Mouse (Mus musculus): ENCODE data around the gene Zfp507. TPM values are rescaled to one million over a fixed set of nuclear protein-coding genes. Genes with fewer than 3 reads are reported as not detected.
A peak's percentile ranks its signal among the peaks of the same experiment; 100 is the strongest.

The Zfp507 gene
- polyA plus RNA-seq, 1 experiment = 7.0 TPM

GRCm38 (mm10) chr7:35756510-35757440 is 46.0 kb downstream of the Zfp507 start:
- no peak overlapping the region for H3K4me2 ChIP-seq (ENCODE audit: low read depth)
- H3K4me3 ChIP-seq = no peak overlapping the region
- no peaks in the 10 kb centered on the region for H3K27me3 ChIP-seq (ENCODE audit: control insufficient read depth, insufficient read depth, insufficient read length)
- no peaks in the 10 kb centered on the region for H3K79me2 ChIP-seq (ENCODE audit: control insufficient read depth, insufficient read depth)
- no peak overlapping the region for H3ac ChIP-seq (ENCODE audit: control insufficient read depth, insufficient read length)
- TF ChIP-seq TCF3 (IDR thresholded peaks at IDR 0.05; ENCODE audit: insufficient read length, low read depth) = no peak
- no peak for TF ChIP-seq POLR2A (IDR thresholded peaks at IDR 0.05; ENCODE audit: insufficient read length, low read depth)
- no peak for TF ChIP-seq MYOG (IDR thresholded peaks at IDR 0.05; ENCODE audit: control insufficient read depth in 1 of 3, insufficient read depth in 1 of 3, insufficient read length in 2 of 3, low read depth in 2 of 3)
- TF ChIP-seq SRF (IDR thresholded peaks at IDR 0.05; ENCODE audit: control insufficient read depth, insufficient read length, low read depth) = no peak
- TF ChIP-seq MYOD1 (IDR thresholded peaks at IDR 0.05; ENCODE audit: control insufficient read depth in 1 of 3, insufficient read length in 2 of 3, low read depth in 2 of 3) = no peak
- TF ChIP-seq TCF12 (IDR thresholded peaks at IDR 0.05; ENCODE audit: insufficient read depth, poor library complexity, severe bottlenecking) = no peak
- TF ChIP-seq USF1 (IDR thresholded peaks at IDR 0.05; ENCODE audit: low read depth) = no peak
- no peak for TF ChIP-seq REST (IDR thresholded peaks at IDR 0.05; ENCODE audit: insufficient read depth, insufficient read length)
- no peak for TF ChIP-seq POLR2AphosphoS2 (IDR thresholded peaks at IDR 0.05; ENCODE audit: insufficient read length, low read depth)
- TF ChIP-seq E2F4 (IDR thresholded peaks at IDR 0.05; ENCODE audit: insufficient read depth) = no peak
- TF ChIP-seq MAX (IDR thresholded peaks at IDR 0.05; ENCODE audit: low read depth) = no peak
- TF ChIP-seq CEBPB (IDR thresholded peaks at IDR 0.05; ENCODE audit: insufficient read depth, poor library complexity, severe bottlenecking) = no peak
- H3K36me3 ChIP-seq (ENCODE audit: control insufficient read depth, insufficient read depth) = no peaks in the 10 kb centered on the region

DNA sequence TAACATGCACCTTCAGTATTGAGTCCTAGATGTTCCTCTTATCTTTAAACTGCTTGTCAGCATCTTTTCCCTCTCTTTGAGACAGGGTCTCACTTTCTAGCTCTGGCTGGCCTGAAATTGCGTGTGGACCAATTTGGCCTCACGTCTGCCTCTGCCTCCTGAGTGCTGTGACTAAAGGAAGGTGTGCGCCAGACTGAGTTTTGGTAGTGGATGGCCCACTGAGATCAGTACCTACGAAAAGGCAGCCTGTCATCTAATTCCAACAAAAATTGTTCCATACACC is 48.0 kb downstream of the Zfp507 start:
- H3K27me3 ChIP-seq (ENCODE audit: control insufficient read depth, insufficient read depth, insufficient read length) = no peaks in the 10 kb centered on the region
- peak overlapping the region; percentile 46 for H3K4me3 ChIP-seq
- peak overlapping the region; percentile 72 for H3K4me2 ChIP-seq (ENCODE audit: low read depth)
- TF ChIP-seq CEBPB (IDR thresholded peaks at IDR 0.05; ENCODE audit: insufficient read depth, poor library complexity, severe bottlenecking) (no peak), POLR2A (IDR thresholded peaks at IDR 0.05; ENCODE audit: insufficient read length, low read depth) (no peak), MYOG (IDR thresholded peaks at IDR 0.05; ENCODE audit: control insufficient read depth in 1 of 3, insufficient read depth in 1 of 3, insufficient read length in 2 of 3, low read depth in 2 of 3) (no peak), TCF3 (IDR thresholded peaks at IDR 0.05; ENCODE audit: insufficient read length, low read depth) (no peak), POLR2AphosphoS2 (IDR thresholded peaks at IDR 0.05; ENCODE audit: insufficient read length, low read depth) (no peak), TCF12 (IDR thresholded peaks at IDR 0.05; ENCODE audit: insufficient read depth, poor library complexity, severe bottlenecking) (no peak), E2F4 (IDR thresholded peaks at IDR 0.05; ENCODE audit: insufficient read depth) (no peak)
- H3K79me2 ChIP-seq (ENCODE audit: control insufficient read depth, insufficient read depth) = no peaks in the 10 kb centered on the region
- no peaks in the 10 kb centered on the region for H3K36me3 ChIP-seq (ENCODE audit: control insufficient read depth, insufficient read depth)
- H3ac ChIP-seq (ENCODE audit: control insufficient read depth, insufficient read length) = no peak overlapping the region

- Histone ChIP-seq H3K4me2 (ENCODE audit: low read depth) (peak within 1 kb of the TSS; percentile 72), H3K36me3 (ENCODE audit: control insufficient read depth, insufficient read depth) (no peaks in the 10 kb centered on the region), H3K27me3 (ENCODE audit: control insufficient read depth, insufficient read depth, insufficient read length) (no peaks in the 10 kb centered on the region), H3ac (ENCODE audit: control insufficient read depth, insufficient read length) (peak within 1 kb of the TSS; percentile 38), H3K4me3 (peak within 1 kb of the TSS; percentile 46), H3K79me2 (ENCODE audit: control insufficient read depth, insufficient read depth) (no peaks in the 10 kb centered on the region)
- TF ChIP-seq CEBPB (IDR thresholded peaks at IDR 0.05; ENCODE audit: insufficient read depth, poor library complexity, severe bottlenecking) (no peak), MYOG (IDR thresholded peaks at IDR 0.05; ENCODE audit: control insufficient read depth in 1 of 3, insufficient read depth in 1 of 3, insufficient read length in 2 of 3, low read depth in 2 of 3) (peak in 2 of 3 experiments; percentile 17 to 20), POLR2A (IDR thresholded peaks at IDR 0.05; ENCODE audit: insufficient read length, low read depth) (no peak), MAX (IDR thresholded peaks at IDR 0.05; ENCODE audit: low read depth) (no peak), USF1 (IDR thresholded peaks at IDR 0.05; ENCODE audit: low read depth) (no peak), E2F4 (IDR thresholded peaks at IDR 0.05; ENCODE audit: insufficient read depth) (no peak), TCF3 (IDR thresholded peaks at IDR 0.05; ENCODE audit: insufficient read length, low read depth) (no peak), SRF (IDR thresholded peaks at IDR 0.05; ENCODE audit: control insufficient read depth, insufficient read length, low read depth) (no peak), REST (IDR thresholded peaks at IDR 0.05; ENCODE audit: insufficient read depth, insufficient read length) (no peak), TCF12 (IDR thresholded peaks at IDR 0.05; ENCODE audit: insufficient read depth, poor library complexity, severe bottlenecking) (no peak), MYOD1 (IDR thresholded peaks at IDR 0.05; ENCODE audit: control insufficient read depth in 1 of 3, insufficient read length in 2 of 3, low read depth in 2 of 3) (peak in 1 of 3 experiments; percentile 40), POLR2AphosphoS2 (IDR thresholded peaks at IDR 0.05; ENCODE audit: insufficient read length, low read depth) (no peak)
Observed at GRCm38 (mm10) chr7:35754033-35754885, 48.5 kb downstream of the Zfp507 start, which contains the start of gene Dpy19l3. Gene Dpy19l3 (minus strand): TSS chr7:35754454.

- peak overlapping the region; percentile 46 for H3K4me3 ChIP-seq
- no peak for TF ChIP-seq TCF12 (IDR thresholded peaks at IDR 0.05; ENCODE audit: insufficient read depth, poor library complexity, severe bottlenecking)
- no peak for TF ChIP-seq TCF3 (IDR thresholded peaks at IDR 0.05; ENCODE audit: insufficient read length, low read depth)
- H3K36me3 ChIP-seq (ENCODE audit: control insufficient read depth, insufficient read depth) = no peaks in the 10 kb centered on the region
Observed at GRCm38 (mm10) chr7:35753319-35754032, 49.3 kb downstream of the Zfp507 start.

More at GRCm38 (mm10) chr7:35753319-35754032, 49.3 kb downstream of the Zfp507 start:
- Histone ChIP-seq H3ac (ENCODE audit: control insufficient read depth, insufficient read length) (peak overlapping the region; percentile 38), H3K79me2 (ENCODE audit: control insufficient read depth, insufficient read depth) (no peaks in the 10 kb centered on the region), H3K27me3 (ENCODE audit: control insufficient read depth, insufficient read depth, insufficient read length) (no peaks in the 10 kb centered on the region), H3K4me2 (ENCODE audit: low read depth) (peak overlapping the region; percentile 70)

All from myocyte (in vitro differentiated cells).